Mouse (Mus musculus) adipocyte (in vitro differentiated cells): ENCODE measurements around the gene Pld4.
A peak's percentile ranks its signal among the peaks of the same experiment; 100 is the strongest.
"Not testable (repeated sequence)": the region's sequence is repeated elsewhere in the genome, so short reads cannot be mapped to it uniquely, and the experiment has no call there.

Experiments
- DNase-seq: peaks from one replicate; pipeline ENCODE4 v3.0.0-alpha.2; 2016; ENCODE audit warnings: low spot score

Pld4 gene

GRCm38 (mm10) chr12:112801864-112802846 lies 41.7 kb downstream of the Pld4 start, which contains the start of gene Ahnak2:
TSS of gene Ahnak2 (minus strand) at chr12:112802657.
- no peak for DNase-seq

GRCm38 (mm10) chr12:112802917-112803316 lies 42.5 kb downstream of the Pld4 start:
- no peak for DNase-seq

- peak; percentile 47 for DNase-seq
Observed at GRCm38 (mm10) chr12:112804046-112804445, 43.6 kb downstream of the Pld4 start.

- DNase-seq = no peak
Observed at GRCm38 (mm10) chr12:112806044-112806443, 45.6 kb downstream of the Pld4 start.

GRCm38 (mm10) chr12:112807796-112808195 lies 47.3 kb downstream of the Pld4 start:
- no peak for DNase-seq

GRCm38 (mm10) chr12:112808212-112808586 lies 47.7 kb downstream of the Pld4 start:
- no peak for DNase-seq

GRCm38 (mm10) chr12:112808587-112809364 lies 48.3 kb downstream of the Pld4 start, which contains the start of gene Clba1:
TSS of gene Clba1 (plus strand) at chr12:112808937.
- DNase-seq = peak; percentile 85

- no peak for DNase-seq
Observed at GRCm38 (mm10) chr12:112809641-112810040, 49.2 kb downstream of the Pld4 start.

- DNase-seq = no peak
Observed at GRCm38 (mm10) chr12:112810092-112810885, 49.8 kb downstream of the Pld4 start.

- no peak for DNase-seq
Observed at GRCm38 (mm10) chr12:112813370-112813769, 52.9 kb downstream of the Pld4 start.

GRCm38 (mm10) chr12:112814682-112815470 lies 54.4 kb downstream of the Pld4 start:
- DNase-seq = no peak

GRCm38 (mm10) chr12:112816294-112816693 lies 55.8 kb downstream of the Pld4 start:
- peak; percentile 50 for DNase-seq

GRCm38 (mm10) chr12:112816866-112817265 lies 56.4 kb downstream of the Pld4 start:
- DNase-seq = not testable (repeated sequence)
